Mouse (Mus musculus) cerebellum, adult 2 months (tissue): ENCODE measurements around the gene Narf. TPM values are rescaled to one million over a fixed set of nuclear protein-coding genes. Genes with fewer than 3 reads are reported as not detected.

Experiments
- DNase-seq, 2 experiments: peaks; one replicate each; pipeline ENCODE4 v3.0.0; 2021
- H3K27ac ChIP-seq: fragments of 200-500 bp; 2 replicates; pipeline ENCODE4 v1.5.1; 2012; ENCODE audit warnings: low read length, control low read depth, inconsistent platforms; ENCODE audit not compliant: insufficient read depth
- H3K27me3 ChIP-seq: fragments of 200-500 bp; 2 replicates; pipeline ENCODE4 v1.6.1; 2012; ENCODE audit warnings: inconsistent platforms, mild to moderate bottlenecking, low read length, moderate library complexity; ENCODE audit not compliant: control insufficient read depth, insufficient read depth
- H3K4me1 ChIP-seq: fragments of 200-500 bp; 2 replicates; pipeline ENCODE4 v1.6.1; 2011; ENCODE audit warnings: low read length; ENCODE audit not compliant: control insufficient read depth, insufficient read depth
- H3K4me3 ChIP-seq: fragments of 200-500 bp; replicated peaks from 2 replicates; pipeline ENCODE3; 2011; ENCODE audit warnings: mild to moderate bottlenecking, low read depth, low read length, control low read depth; ENCODE audit not compliant: insufficient read depth
- CTCF ChIP-seq: fragments of 200-500 bp; IDR thresholded peaks from 2 replicates; pipeline ENCODE4 v1.5.1; 2011; ENCODE audit warnings: low read depth, mild to moderate bottlenecking, control low read depth, low read length, moderate library complexity, borderline replicate concordance; ENCODE audit not compliant: insufficient read depth
- POLR2A ChIP-seq: fragments of 200-500 bp; IDR thresholded peaks from 2 replicates; pipeline ENCODE4 v1.6.1; 2011; ENCODE audit warnings: low read length, control low read depth, borderline replicate concordance; ENCODE audit not compliant: insufficient read depth
- WGBS: fragments of 180-500 bp; shearing (Covaris S2); methylation state at CpG from one replicate; pipeline ENCODE4 v1.1.7; 2018; 5-methylcytosine and 5-hydroxymethylcytosine counted together
- polyA plus RNA-seq: library from polyadenylated mRNA; depleted of rRNA; stranded (reverse); fragments of >200 nt; gene quantifications from 2 replicates; pipeline ENCODE4 v1.2.3, GENCODE M21; 2012

Narf gene
- polyA plus RNA-seq, 1 experiment: 60.4 TPM

- DNase-seq: no peak
- 37% methylated on average over 11 of the region's 11 CpGs for WGBS
- peaks cover 3% of the 10 kb centered on the region for H3K4me1 ChIP-seq
- H3K27me3 ChIP-seq: no peaks in the 10 kb centered on the region
- TF ChIP-seq CTCF: peak; percentile 56
- TF ChIP-seq POLR2A: no peak
- H3K4me3 ChIP-seq: no peak overlapping the region
- no peak overlapping the region for H3K27ac ChIP-seq
Measured at GRCm38 (mm10) chr11:121201436-121202198, 35.4 kb upstream of the Narf start.

- no peak for TF ChIP-seq POLR2A
- TF ChIP-seq CTCF: no peak
- Histone ChIP-seq H3K27ac (no peak overlapping the region), H3K4me1 (peaks cover 3% of the 10 kb centered on the region), H3K27me3 (no peaks in the 10 kb centered on the region), H3K4me3 (peak overlapping the region; percentile 70)
- DNase-seq: no peak
- WGBS: 1% methylated on average over 5 of the region's 5 CpGs
Measured at GRCm38 (mm10) chr11:121203859-121204160, 33.2 kb upstream of the Narf start.

- WGBS: under 1% methylated on average over 70 of the region's 70 CpGs
- Histone ChIP-seq H3K4me3 (peak within 1 kb of the TSS; percentile 70), H3K27me3 (no peaks in the 10 kb centered on the region), H3K4me1 (peaks cover 3% of the 10 kb centered on the region), H3K27ac (peak within 1 kb of the TSS; percentile 22; the same call in 1 of the 2 replicates)
- TF ChIP-seq POLR2A (peak; percentile 86), CTCF (no peak)
- DNase-seq: peak; percentile 95 to 96
Measured at GRCm38 (mm10) chr11:121204161-121205006, 32.7 kb upstream of the Narf start, which contains the start of the genes Hexdc and Ogfod3. TSS of gene Hexdc (plus strand) at chr11:121204433. TSS of gene Ogfod3 (minus strand) at chr11:121204711.

GRCm38 (mm10) chr11:121216831-121217230 is 20.2 kb upstream of the Narf start:
- DNase-seq: no peak
- WGBS: 94% methylated on average over 3 of the region's 3 CpGs
- Histone ChIP-seq H3K4me1 (peaks cover 13% of the 10 kb centered on the region), H3K27me3 (no peaks in the 10 kb centered on the region), H3K4me3 (no peak overlapping the region), H3K27ac (no peak overlapping the region)
- TF ChIP-seq CTCF: no peak
- TF ChIP-seq POLR2A: no peak

GRCm38 (mm10) chr11:121219776-121220175 is 17.3 kb upstream of the Narf start:
- TF ChIP-seq CTCF (no peak), POLR2A (no peak)
- 87% methylated on average over 11 of the region's 11 CpGs for WGBS
- no peak overlapping the region for H3K4me3 ChIP-seq
- H3K27ac ChIP-seq: no peak overlapping the region
- no peaks in the 10 kb centered on the region for H3K27me3 ChIP-seq
- no peak for DNase-seq
- peaks cover 17% of the 10 kb centered on the region for H3K4me1 ChIP-seq

GRCm38 (mm10) chr11:121220771-121221170 is 16.3 kb upstream of the Narf start:
- Histone ChIP-seq H3K4me1 (peaks cover 17% of the 10 kb centered on the region), H3K27me3 (no peaks in the 10 kb centered on the region), H3K4me3 (no peak overlapping the region), H3K27ac (no peak overlapping the region)
- DNase-seq: no peak
- no peak for TF ChIP-seq POLR2A
- TF ChIP-seq CTCF: no peak
- 68% methylated on average over 5 of the region's 5 CpGs for WGBS

- 35% methylated on average over 6 of the region's 6 CpGs for WGBS
- TF ChIP-seq CTCF: no peak
- TF ChIP-seq POLR2A: 0 out of 2 replicates have a peak, but pooled peaks have one; percentile 8
- H3K4me1 ChIP-seq: peaks cover 17% of the 10 kb centered on the region
- no peak overlapping the region for H3K4me3 ChIP-seq
- no peaks in the 10 kb centered on the region for H3K27me3 ChIP-seq
- peak overlapping the region; percentile 12 for H3K27ac ChIP-seq
- DNase-seq: peak; percentile 67 to 80
Measured at GRCm38 (mm10) chr11:121221321-121222010, 15.6 kb upstream of the Narf start.
